Mouse (Mus musculus) intestine, postnatal 0 days (tissue): ENCODE measurements around the gene Ppy. TPM values are rescaled to one million over a fixed set of nuclear protein-coding genes. Genes with fewer than 3 reads are reported as not detected.
A peak's percentile ranks its signal among the peaks of the same experiment; 100 is the strongest.

Source experiments
- ATAC-seq: fragments of 200-750 bp; cut with Nextera tagmentation; 2 replicates; pipeline ENCODE4 v1.8.0; 2017; ENCODE audit warnings: mild to moderate bottlenecking, moderate TSS enrichment, moderate library complexity
- H3K27ac ChIP-seq: fragments of 300-500 bp; sonication (generic); 2 replicates; pipeline ENCODE4 v1.5.1; 2014; ENCODE audit warnings: mild to moderate bottlenecking, low read depth, low read length, moderate library complexity
- H3K27me3 ChIP-seq: fragments of 300-500 bp; sonication (generic); replicated peaks from 2 replicates; pipeline ENCODE4 v1.6.1; 2014; ENCODE audit warnings: low read length, mixed read lengths; ENCODE audit not compliant: control insufficient read depth, insufficient read depth
- H3K36me3 ChIP-seq: fragments of 300-500 bp; sonication (generic); 2 replicates; pipeline ENCODE4 v1.6.1; 2014; ENCODE audit warnings: mild to moderate bottlenecking, moderate library complexity; ENCODE audit not compliant: control insufficient read depth, insufficient read depth
- H3K4me1 ChIP-seq: fragments of 300-500 bp; sonication (generic); replicated peaks from 2 replicates; pipeline ENCODE4 v1.6.1; 2014; ENCODE audit warnings: antibody characterized with exemption, low read length, mixed read lengths; ENCODE audit not compliant: control insufficient read depth, insufficient read depth
- H3K4me2 ChIP-seq: fragments of 300-500 bp; sonication (generic); replicated peaks from 2 replicates; pipeline ENCODE4 v1.6.1; 2014; ENCODE audit warnings: low read depth, mild to moderate bottlenecking, moderate library complexity
- H3K4me3 ChIP-seq: fragments of 300-500 bp; sonication (generic); 2 replicates; pipeline ENCODE4 v1.5.1; 2014; ENCODE audit warnings: low read depth, low read length
- H3K9ac ChIP-seq: fragments of 300-500 bp; sonication (generic); 2 replicates; pipeline ENCODE4 v1.6.1; 2014; ENCODE audit warnings: mild to moderate bottlenecking, low read depth, low read length
- H3K9me3 ChIP-seq: fragments of 300-500 bp; sonication (generic); 2 replicates; pipeline ENCODE4 v1.6.1; 2016; ENCODE audit warnings: mixed run types; ENCODE audit not compliant: control insufficient read depth
- CTCF ChIP-seq: sonication (generic); IDR thresholded peaks from 2 replicates; pipeline ENCODE4 v1.5.1; 2016; ENCODE audit warnings: low read depth, mild to moderate bottlenecking, control low read depth, antibody characterized with exemption, moderate library complexity
- WGBS: fragments of 180-500 bp; shearing (Covaris S2); extraction: QIAGEN DNeasy Blood & Tissue Kit; methylation state at CpG from one replicate; pipeline ENCODE4 v1.1.7; 2014; 5-methylcytosine and 5-hydroxymethylcytosine counted together
- polyA plus RNA-seq: library from polyadenylated mRNA; unstranded; fragments of >200 nt; fragmentation: Nextera tagmentation; extraction: Ambion mirVana; gene quantifications from 2 replicates; pipeline ENCODE4 v1.2.1, GENCODE M21; 2015

Gene Ppy
- polyA plus RNA-seq, 1 experiment from 2014 or later = 3.4 TPM

DNA sequence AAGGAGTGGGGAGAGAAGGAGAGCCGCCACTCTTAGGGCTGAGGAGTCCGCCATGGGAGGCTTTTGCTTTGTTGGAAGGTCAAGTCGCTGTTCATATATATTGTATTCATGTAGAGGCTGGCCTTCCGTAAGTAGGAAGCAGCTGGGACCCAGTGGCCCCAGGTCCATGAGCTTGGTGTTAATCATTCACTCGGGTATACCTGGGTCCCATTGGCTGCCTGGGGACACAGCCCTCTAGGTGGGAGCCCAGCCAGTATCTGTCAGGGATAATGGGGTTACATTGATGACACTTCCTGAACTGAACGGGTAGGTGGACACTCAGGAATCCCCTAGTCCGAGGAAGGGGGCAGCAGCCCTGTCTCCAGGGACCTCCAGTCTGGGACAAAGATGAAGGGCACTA, 41.2 kb upstream of the Ppy start:
- no peak for TF ChIP-seq CTCF
- H3K27ac ChIP-seq = peak overlapping the region; percentile 68
- H3K4me2 ChIP-seq = peak overlapping the region; percentile 50
- no peaks in the 10 kb centered on the region for H3K9me3 ChIP-seq
- 0 out of 2 replicates have a peak, but pooled peaks cover 4% of the 10 kb centered on the region for H3K27me3 ChIP-seq
- H3K9ac ChIP-seq = no peak overlapping the region
- peak; percentile 37; the same call in 1 of the 2 replicates for ATAC-seq
- no peak overlapping the region for H3K4me3 ChIP-seq
- WGBS = 30% methylated on average over 7 of the region's 7 CpGs
- H3K4me1 ChIP-seq = peaks cover 3% of the 10 kb centered on the region; the same call in 1 of the 2 replicates
- no peaks in the 10 kb centered on the region for H3K36me3 ChIP-seq

DNA sequence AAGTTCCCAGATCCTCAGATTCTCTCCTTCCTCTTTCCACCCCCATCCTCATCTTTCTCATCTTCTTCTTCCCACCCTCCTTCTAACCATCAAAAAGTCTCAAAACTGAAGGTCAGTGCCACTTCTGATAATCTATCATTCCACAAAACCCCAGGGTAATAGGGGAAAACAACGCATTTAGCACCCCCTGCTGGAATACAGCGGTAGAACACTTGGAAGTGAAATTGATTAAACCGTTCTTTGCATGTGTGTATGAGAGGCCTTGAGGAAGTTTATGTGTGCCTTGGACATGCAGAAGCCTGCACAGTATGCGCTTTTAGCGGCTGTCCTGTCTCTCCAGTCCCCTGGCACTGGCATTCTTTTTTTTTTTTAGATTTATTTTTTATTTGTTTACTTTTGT, 39.4 kb upstream of the Ppy start:
- no peaks in the 10 kb centered on the region; the same call in 1 of the 2 replicates for H3K36me3 ChIP-seq
- no peak overlapping the region for H3K4me2 ChIP-seq
- WGBS = 3% methylated on average over 5 of the region's 5 CpGs
- H3K4me3 ChIP-seq = no peak overlapping the region
- H3K4me1 ChIP-seq = peaks cover 3% of the 10 kb centered on the region; the same call in 1 of the 2 replicates
- peak; percentile 83 for TF ChIP-seq CTCF
- no peak overlapping the region for H3K9ac ChIP-seq
- H3K27me3 ChIP-seq = no peaks in the 10 kb centered on the region
- H3K9me3 ChIP-seq = no peaks in the 10 kb centered on the region
- no peak for ATAC-seq
- no peak overlapping the region for H3K27ac ChIP-seq

DNA sequence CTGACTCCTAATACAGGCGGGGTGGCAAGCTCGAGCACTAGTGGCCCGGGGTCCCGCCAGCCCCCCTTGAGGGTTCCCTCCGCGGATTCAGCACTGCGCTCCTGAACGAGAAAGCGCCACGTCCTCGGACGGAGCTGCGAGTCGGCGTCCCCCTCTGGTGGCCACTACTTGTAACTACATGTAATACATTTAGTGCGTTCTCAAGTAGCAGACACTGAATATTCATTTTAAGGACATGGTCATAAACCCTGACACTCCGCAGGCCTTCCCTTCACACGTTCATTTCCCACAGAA, 37.3 kb upstream of the Ppy start:
- no peaks in the 10 kb centered on the region for H3K9me3 ChIP-seq
- peaks cover 3% of the 10 kb centered on the region; the same call in 1 of the 2 replicates for H3K4me1 ChIP-seq
- WGBS = under 1% methylated on average over 18 of the region's 18 CpGs
- no peaks in the 10 kb centered on the region for H3K27me3 ChIP-seq
- ATAC-seq = no peak
- H3K9ac ChIP-seq = no peak overlapping the region
- H3K27ac ChIP-seq = no peak overlapping the region
- no peaks in the 10 kb centered on the region; the same call in 1 of the 2 replicates for H3K36me3 ChIP-seq
- peak overlapping the region; percentile 61 for H3K4me2 ChIP-seq
- peak; percentile 98 for TF ChIP-seq CTCF
- peak overlapping the region; percentile 21; the same call in 1 of the 2 replicates for H3K4me3 ChIP-seq

DNA sequence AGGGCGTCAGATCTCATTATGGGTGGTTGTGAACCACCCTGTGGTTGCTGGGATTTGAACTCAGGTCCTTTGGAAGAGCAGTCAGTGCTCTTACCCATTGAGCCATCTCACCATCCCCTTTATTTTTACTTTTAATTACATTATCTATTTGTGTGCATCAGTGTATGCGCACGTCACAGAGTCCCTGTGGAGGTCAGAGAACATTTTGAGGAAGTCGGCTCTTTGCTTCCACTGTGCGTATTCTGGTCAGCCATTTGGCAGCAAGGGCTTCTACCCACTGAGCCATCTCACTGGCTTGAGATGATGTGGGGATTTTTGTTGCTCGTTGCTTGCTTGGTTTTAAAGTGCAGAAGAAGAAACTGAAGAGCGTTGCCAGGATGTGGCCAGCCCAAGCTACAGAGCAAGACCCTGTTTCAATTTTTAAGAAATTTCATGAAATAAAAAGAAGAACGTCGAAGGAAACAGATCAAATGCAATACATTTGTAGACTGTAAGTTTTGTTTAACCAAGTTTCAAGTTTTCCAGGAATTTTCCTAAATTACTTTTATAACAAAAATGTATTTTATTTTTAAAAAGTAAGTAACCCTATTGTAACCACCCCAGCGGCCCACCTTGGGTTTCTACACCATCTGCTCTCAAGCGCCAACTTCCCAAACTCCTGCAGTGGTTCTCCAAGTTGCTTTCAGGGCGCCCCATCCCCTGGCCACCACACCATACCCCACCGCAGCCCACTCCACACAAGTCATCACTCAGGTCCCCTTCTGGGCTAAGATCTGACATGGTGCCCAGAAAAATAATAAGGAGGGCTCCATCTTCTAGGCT, 36.7 kb upstream of the Ppy start:
- H3K4me2 ChIP-seq = peak overlapping the region; percentile 61
- peak overlapping the region; percentile 21; the same call in 1 of the 2 replicates for H3K4me3 ChIP-seq
- peaks cover 3% of the 10 kb centered on the region; the same call in 1 of the 2 replicates for H3K4me1 ChIP-seq
- no peaks in the 10 kb centered on the region; the same call in 1 of the 2 replicates for H3K36me3 ChIP-seq
- H3K9me3 ChIP-seq = no peaks in the 10 kb centered on the region
- WGBS = 44% methylated on average over 13 of the region's 13 CpGs
- no peak for TF ChIP-seq CTCF
- no peak overlapping the region for H3K27ac ChIP-seq
- no peak overlapping the region for H3K9ac ChIP-seq
- H3K27me3 ChIP-seq = no peaks in the 10 kb centered on the region
- ATAC-seq = no peak

DNA sequence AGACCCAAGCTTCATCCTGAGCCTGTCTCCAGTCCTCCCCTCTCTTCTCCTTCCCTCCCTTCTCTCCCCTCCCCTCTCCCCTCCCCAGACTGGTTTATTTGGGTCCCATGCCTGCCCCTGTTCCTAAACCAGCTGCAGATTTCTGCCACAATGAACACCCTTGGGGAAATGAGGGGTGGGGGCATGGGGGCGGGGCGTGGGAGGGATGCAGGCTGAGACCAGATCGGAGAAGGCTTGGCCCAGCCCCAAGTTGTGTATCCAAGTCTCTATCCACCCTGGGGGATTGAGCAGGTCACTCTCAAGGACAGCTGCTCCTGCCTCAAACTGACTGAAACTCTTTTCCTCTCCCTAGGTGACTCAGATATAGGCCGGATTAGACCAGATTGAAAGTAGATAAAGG, 33.4 kb upstream of the Ppy start:
- no peak overlapping the region for H3K4me2 ChIP-seq
- H3K36me3 ChIP-seq = no peaks in the 10 kb centered on the region; the same call in 1 of the 2 replicates
- H3K4me1 ChIP-seq = peaks cover 3% of the 10 kb centered on the region; the same call in 1 of the 2 replicates
- H3K27ac ChIP-seq = no peak overlapping the region
- H3K9me3 ChIP-seq = no peaks in the 10 kb centered on the region
- 18% methylated on average over 4 of the region's 4 CpGs for WGBS
- TF ChIP-seq CTCF = no peak
- H3K4me3 ChIP-seq = no peak overlapping the region
- no peak overlapping the region for H3K9ac ChIP-seq
- H3K27me3 ChIP-seq = no peaks in the 10 kb centered on the region
- no peak for ATAC-seq

DNA sequence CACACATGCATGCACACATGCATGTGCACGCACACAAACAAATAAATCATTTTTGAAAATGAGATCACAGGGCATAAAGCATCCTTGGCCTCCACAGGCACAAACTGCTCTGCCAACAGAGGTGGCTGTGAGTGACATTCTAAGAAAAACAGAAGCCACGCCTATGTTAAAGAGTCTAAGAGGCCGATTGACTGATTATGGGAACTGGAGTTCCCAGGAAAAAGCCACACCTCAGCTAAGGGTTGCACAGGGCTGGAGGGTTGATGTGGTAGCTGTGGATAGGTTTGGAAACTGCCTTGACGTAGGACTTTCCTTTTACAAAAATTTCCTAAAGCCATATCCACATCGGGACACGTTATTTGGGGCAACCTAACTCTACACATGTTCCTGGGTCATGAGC, 16.3 kb upstream of the Ppy start:
- no peak for TF ChIP-seq CTCF
- peaks cover 4% of the 10 kb centered on the region; the same call in 1 of the 2 replicates for H3K27me3 ChIP-seq
- H3K4me3 ChIP-seq = no peak overlapping the region
- WGBS = 57% methylated on average over 6 of the region's 6 CpGs
- no peak overlapping the region for H3K4me2 ChIP-seq
- ATAC-seq = peak; percentile 31; the same call in 1 of the 2 replicates
- no peaks in the 10 kb centered on the region for H3K4me1 ChIP-seq
- no peak overlapping the region for H3K27ac ChIP-seq
- no peaks in the 10 kb centered on the region for H3K9me3 ChIP-seq
- H3K9ac ChIP-seq = no peak overlapping the region
- H3K36me3 ChIP-seq = no peaks in the 10 kb centered on the region
